Mouse (Mus musculus): ENCODE results near the gene H2-M1.

DNA sequence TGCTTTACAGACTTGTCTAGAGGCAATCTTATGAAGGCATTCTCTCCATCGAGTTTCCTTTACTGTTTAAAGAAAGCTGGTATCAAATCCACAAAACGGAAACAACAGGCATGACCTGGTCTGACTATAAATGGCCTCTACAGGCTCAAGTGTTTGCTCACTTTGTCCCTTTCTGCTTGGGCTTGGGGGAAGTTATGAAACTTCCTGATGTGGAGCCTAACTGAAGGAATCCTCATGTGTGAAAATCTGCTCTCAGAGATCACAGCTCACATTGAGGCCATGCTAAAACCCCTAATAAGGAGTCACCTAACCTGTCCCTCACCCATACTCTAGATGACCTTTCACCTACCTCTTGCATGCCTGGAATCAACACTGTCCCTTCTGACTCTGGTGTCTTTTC is 25.7 kb upstream of the H2-M1 start:
- TF ChIP-seq GATA1 (IDR thresholded peaks at IDR 0.05; ENCODE audit: low read length) (no peak), TAL1 (IDR thresholded peaks at IDR 0.05; ENCODE audit: low read length) (no peak)
